Mouse (Mus musculus): Measurements from ENCODE around the gene Sycp3. TPM values are rescaled to one million over a fixed set of nuclear protein-coding genes. Genes with fewer than 3 reads are reported as not detected.
"Not testable (repeated sequence)": the region's sequence is repeated elsewhere in the genome, so short reads cannot be mapped to it uniquely, and the experiment has no call there.

Sycp3 gene
- polyA plus RNA-seq, 2 experiments, result 0.02 to 0.18 TPM

DNA sequence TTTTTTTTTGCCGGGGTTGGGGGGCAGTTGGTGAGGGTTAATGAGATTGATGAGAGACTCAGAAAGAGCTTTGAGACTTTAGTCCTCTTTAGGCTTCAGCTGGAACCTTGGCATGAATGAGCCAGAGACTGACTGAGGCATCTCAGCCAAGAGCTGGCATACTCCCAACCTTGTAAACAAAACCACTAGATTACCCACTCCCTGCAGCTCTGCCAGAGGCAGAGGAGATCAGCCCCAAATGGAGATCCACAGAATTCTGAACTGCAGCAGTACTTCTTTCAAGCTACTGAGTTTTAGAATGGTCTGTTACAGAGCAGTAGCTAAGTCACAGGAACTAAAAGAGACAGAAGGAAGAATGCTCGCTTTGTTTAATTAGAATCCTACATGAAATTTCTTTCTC is 8.1 kb upstream of the Sycp3 start:
- no peaks in the 10 kb centered on the region for H3K9me3 ChIP-seq (ENCODE audit: control insufficient read depth, low read length)
- ATAC-seq (ENCODE audit: insufficient read depth), result no peak
- H3K4me3 ChIP-seq (ENCODE audit: insufficient read depth in 1 of 2, low read depth in 2 of 2, low read length in 2 of 2), result no peak overlapping the region
- no peaks in the 10 kb centered on the region for H3K27me3 ChIP-seq (ENCODE audit: control insufficient read depth, insufficient read depth, low read length)
- H3K4me2 ChIP-seq (ENCODE audit: low read depth), result no peak overlapping the region
- TF ChIP-seq EP300 (IDR thresholded peaks at IDR 0.05; ENCODE audit: low read depth) (no peak), CTCF (IDR thresholded peaks at IDR 0.05; ENCODE audit: low read depth) (no peak)
- DNase-seq (ENCODE audit: low read depth in 3 of 3, low spot score in 3 of 3), result no peak
- no peak overlapping the region for H3K9ac ChIP-seq (replicated peaks)
- no peak overlapping the region for H3K27ac ChIP-seq
- no peaks in the 10 kb centered on the region for H3K36me3 ChIP-seq (replicated peaks; ENCODE audit: control insufficient read depth, insufficient read depth, low read depth)
- WGBS (ENCODE audit: insufficient replicate concordance), result 65% methylated on average over 2 of the region's 2 CpGs
- H3K4me1 ChIP-seq (replicated peaks; ENCODE audit: control insufficient read depth in 2 of 2, insufficient read depth in 2 of 2, low read length in 1 of 2), result no peaks in the 10 kb centered on the region

DNA sequence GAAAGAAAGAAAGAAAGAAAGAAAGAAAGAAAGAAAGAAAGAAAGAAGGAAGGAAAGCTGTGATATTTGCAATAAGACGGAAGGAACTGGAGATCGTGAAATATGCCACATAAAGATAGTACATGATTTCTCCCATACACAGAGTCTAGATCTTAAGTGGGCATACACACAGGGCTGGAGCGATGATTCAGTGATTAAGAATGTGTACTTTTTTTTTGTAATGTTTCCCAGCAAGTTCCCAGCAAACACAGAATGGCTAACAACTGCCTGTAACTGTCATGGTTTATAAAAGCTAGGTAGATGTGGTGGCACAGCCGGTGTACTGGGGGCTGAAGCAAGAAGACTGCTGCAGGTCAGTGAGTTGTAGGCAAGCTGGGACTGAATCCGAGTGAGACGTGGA is 7.4 kb upstream of the Sycp3 start:
- Histone ChIP-seq H3K36me3 (replicated peaks; ENCODE audit: control insufficient read depth, insufficient read depth, low read depth) (no peaks in the 10 kb centered on the region), H3K4me2 (ENCODE audit: low read depth) (no peak overlapping the region), H3K27me3 (ENCODE audit: control insufficient read depth, insufficient read depth, low read length) (no peaks in the 10 kb centered on the region), H3K9ac (replicated peaks) (no peak overlapping the region), H3K4me1 (replicated peaks; ENCODE audit: control insufficient read depth in 2 of 2, insufficient read depth in 2 of 2, low read length in 1 of 2) (no peaks in the 10 kb centered on the region), H3K4me3 (ENCODE audit: insufficient read depth in 1 of 2, low read depth in 2 of 2, low read length in 2 of 2) (no peak overlapping the region), H3K27ac (no peak overlapping the region), H3K9me3 (ENCODE audit: control insufficient read depth, low read length) (no peaks in the 10 kb centered on the region)
- no peak for TF ChIP-seq EP300 (IDR thresholded peaks at IDR 0.05; ENCODE audit: low read depth)
- no peak for TF ChIP-seq CTCF (IDR thresholded peaks at IDR 0.05; ENCODE audit: low read depth)
- no peak for DNase-seq (ENCODE audit: low read depth in 3 of 3, low spot score in 3 of 3)
- 72% methylated on average over 6 of the region's 6 CpGs for WGBS (ENCODE audit: insufficient replicate concordance)
- ATAC-seq (ENCODE audit: insufficient read depth), result no peak

DNA sequence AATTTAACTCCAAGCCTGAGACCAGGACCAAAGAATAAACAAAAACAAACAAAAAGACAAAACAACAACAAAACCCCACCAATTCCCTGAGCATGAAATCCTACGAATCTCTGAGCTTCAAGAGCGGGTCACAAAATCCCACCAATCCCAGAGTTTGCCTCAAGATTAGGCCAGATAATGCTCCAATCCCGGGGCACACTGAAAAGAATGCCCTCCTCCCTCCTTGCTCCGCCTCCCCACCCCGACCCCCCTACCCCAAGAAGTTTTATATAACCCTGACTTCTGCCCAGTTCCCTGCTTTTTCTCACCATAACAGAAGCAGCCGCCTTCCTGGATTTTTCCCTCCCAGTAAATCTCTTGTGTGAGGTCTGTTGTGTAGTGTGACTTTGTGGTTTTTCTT is 1.6 kb upstream of the Sycp3 start:
- ATAC-seq (ENCODE audit: insufficient read depth), result no peak
- H3K4me2 ChIP-seq (ENCODE audit: low read depth), result no peak overlapping the region
- H3K36me3 ChIP-seq (replicated peaks; ENCODE audit: control insufficient read depth, insufficient read depth, low read depth), result no peaks in the 10 kb centered on the region
- WGBS (ENCODE audit: insufficient replicate concordance), result 26% methylated on average over 6 of the region's 6 CpGs
- no peaks in the 10 kb centered on the region for H3K9me3 ChIP-seq (ENCODE audit: control insufficient read depth, low read length)
- no peak for DNase-seq (ENCODE audit: low read depth in 3 of 3, low spot score in 3 of 3)
- H3K4me3 ChIP-seq (ENCODE audit: insufficient read depth in 1 of 2, low read depth in 2 of 2, low read length in 2 of 2), result no peak overlapping the region
- H3K27me3 ChIP-seq (ENCODE audit: control insufficient read depth, insufficient read depth, low read length), result no peaks in the 10 kb centered on the region
- H3K4me1 ChIP-seq (replicated peaks; ENCODE audit: control insufficient read depth in 2 of 2, insufficient read depth in 2 of 2, low read length in 1 of 2), result no peaks in the 10 kb centered on the region
- H3K9ac ChIP-seq (replicated peaks), result no peak overlapping the region
- H3K27ac ChIP-seq, result no peak overlapping the region
- TF ChIP-seq EP300 (IDR thresholded peaks at IDR 0.05; ENCODE audit: low read depth) (no peak), CTCF (IDR thresholded peaks at IDR 0.05; ENCODE audit: low read depth) (no peak)

DNA sequence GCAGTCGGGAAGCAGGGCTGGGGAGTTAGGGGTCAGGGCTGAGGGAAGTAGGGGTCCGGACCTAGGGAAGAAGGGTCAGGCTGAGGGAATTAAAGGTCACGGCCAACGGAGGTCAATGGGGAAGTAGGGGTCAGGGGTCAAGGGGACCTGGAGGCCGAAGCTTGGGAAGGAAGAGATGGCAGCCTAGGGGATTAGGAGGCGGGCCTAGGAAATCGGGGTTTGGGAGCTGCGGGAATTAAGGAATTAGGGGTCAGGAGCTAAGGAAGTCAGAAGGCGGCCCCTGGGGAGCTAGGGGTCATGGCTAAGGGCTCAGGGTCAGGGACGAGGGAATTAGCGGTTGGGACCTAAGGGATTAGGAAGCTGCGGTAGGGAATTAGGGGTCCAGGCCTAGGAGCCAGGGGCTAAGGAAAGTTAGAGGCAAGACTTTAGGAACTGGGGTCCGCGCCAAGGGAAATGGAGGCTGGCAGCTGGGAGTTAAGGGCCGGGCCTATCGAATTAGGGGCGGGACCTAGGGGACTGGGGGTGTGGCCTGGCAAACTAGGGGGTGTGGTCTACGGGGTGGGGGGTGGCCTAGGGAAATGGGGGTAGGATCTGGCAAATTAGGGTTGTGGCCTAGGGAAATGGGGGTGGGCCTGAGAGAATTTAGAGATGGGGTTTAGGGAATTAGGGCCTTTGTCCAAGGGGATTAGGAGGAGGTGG is 902 bp downstream of the Sycp3 start:
- ATAC-seq (ENCODE audit: insufficient read depth) (no peak), DNase-seq (ENCODE audit: low read depth in 3 of 3, low spot score in 3 of 3) (no peak)
- no peak overlapping the region for H3K27ac ChIP-seq
- no peak overlapping the region for H3K4me2 ChIP-seq (ENCODE audit: low read depth)
- no peak for TF ChIP-seq CTCF (IDR thresholded peaks at IDR 0.05; ENCODE audit: low read depth)
- TF ChIP-seq EP300 (IDR thresholded peaks at IDR 0.05; ENCODE audit: low read depth), result no peak
- 75% methylated on average over 18 of the region's 18 CpGs for WGBS (ENCODE audit: insufficient replicate concordance)
- H3K36me3 ChIP-seq (replicated peaks; ENCODE audit: control insufficient read depth, insufficient read depth, low read depth), result no peaks in the 10 kb centered on the region
- no peaks in the 10 kb centered on the region for H3K27me3 ChIP-seq (ENCODE audit: control insufficient read depth, insufficient read depth, low read length)
- H3K4me1 ChIP-seq (replicated peaks; ENCODE audit: control insufficient read depth in 2 of 2, insufficient read depth in 2 of 2, low read length in 1 of 2), result no peaks in the 10 kb centered on the region
- no peaks in the 10 kb centered on the region for H3K9me3 ChIP-seq (ENCODE audit: control insufficient read depth, low read length)
- H3K4me3 ChIP-seq (ENCODE audit: insufficient read depth in 1 of 2, low read depth in 2 of 2, low read length in 2 of 2), result no peak overlapping the region
- no peak overlapping the region for H3K9ac ChIP-seq (replicated peaks)

DNA sequence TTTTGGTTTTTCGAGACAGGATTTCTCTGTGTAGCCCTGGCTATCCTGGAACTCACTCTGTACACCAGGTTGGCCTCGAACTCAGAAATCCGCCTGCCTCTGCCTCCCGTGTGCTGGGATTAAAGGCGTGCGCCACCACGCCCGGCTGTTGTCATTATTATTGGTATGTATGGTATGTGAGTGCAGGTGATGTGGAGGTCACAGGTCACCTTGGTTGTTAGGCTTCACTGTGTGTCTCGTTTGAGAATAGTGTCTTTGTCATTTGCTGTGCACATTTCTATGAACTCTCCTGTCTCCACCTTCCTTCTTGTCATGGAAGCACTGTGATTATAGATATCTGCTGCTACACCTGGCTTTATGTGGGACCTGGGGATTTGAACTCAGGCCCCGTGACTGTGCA is 23.5 kb downstream of the Sycp3 start:
- DNase-seq (ENCODE audit: low read depth in 3 of 3, low spot score in 3 of 3); ATAC-seq (ENCODE audit: insufficient read depth); H3K4me3 ChIP-seq (ENCODE audit: insufficient read depth in 1 of 2, low read depth in 2 of 2, low read length in 2 of 2); H3K4me1 ChIP-seq (replicated peaks; ENCODE audit: control insufficient read depth in 2 of 2, insufficient read depth in 2 of 2, low read length in 1 of 2); H3K9ac ChIP-seq (replicated peaks); H3K27ac ChIP-seq; H3K9me3 ChIP-seq (ENCODE audit: control insufficient read depth, low read length); H3K27me3 ChIP-seq (ENCODE audit: control insufficient read depth, insufficient read depth, low read length); H3K4me2 ChIP-seq (ENCODE audit: low read depth); H3K36me3 ChIP-seq (replicated peaks; ENCODE audit: control insufficient read depth, insufficient read depth, low read depth): not testable (repeated sequence)
- WGBS (ENCODE audit: insufficient replicate concordance), result 75% methylated on average over 10 of the region's 10 CpGs
